Comparison of ENCODE assay signal across 9 mouse cellular contexts in the genomic region with DNA sequence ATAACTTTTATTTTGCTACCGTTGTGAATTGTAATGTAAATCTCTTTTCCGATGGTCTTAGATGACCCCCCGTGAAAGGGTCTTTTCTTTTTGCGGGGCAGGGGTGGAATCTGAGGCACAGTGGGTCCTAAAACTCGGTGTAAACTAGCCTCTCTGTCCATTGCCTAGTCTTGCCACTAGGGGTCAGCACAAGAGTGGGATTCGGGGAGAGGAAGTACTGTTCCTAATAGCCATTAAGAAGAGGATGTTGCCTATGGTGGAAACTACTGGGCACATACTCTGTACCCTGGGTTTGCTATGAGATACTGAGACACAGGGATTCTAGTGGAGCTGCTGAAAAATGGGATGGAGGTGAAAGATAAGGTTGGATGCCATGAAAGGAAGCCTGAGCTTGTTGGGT. TPM values are rescaled to one million over a fixed set of nuclear protein-coding genes. Genes with fewer than 3 reads are reported as not detected.
A peak's percentile ranks its signal among the peaks of the same experiment; 100 is the strongest.
DNase-seq lines count a peak whose midpoint lies in the region; ATAC-seq and TF ChIP-seq lines count a peak whose summit lies in the region.
"Had no signal": no experiment of that assay in that cellular context is flagged by ENCODE, and none has a peak within 500 bp of the region (broad histone marks: within the 10 kb centered on the region; RNA-seq: fewer than 3 reads in every experiment).

No protein-coding gene starts in this region.

- 35% methylated on average over 6 of the region's 6 CpGs for WGBS in heart, embryonic 15.5 days
- 36% methylated on average over 6 of the region's 6 CpGs for WGBS in lung, postnatal 0 days

- peak; percentile 71 for TF ChIP-seq CTCF in cortical plate, adult 2 months (IDR thresholded peaks at IDR 0.05; ENCODE audit: extremely low read depth, insufficient read depth, low read length)
- TF ChIP-seq CTCF in layer of hippocampus, adult 2 months (conservative IDR thresholded peaks at IDR 0.05): peak; percentile 86
- peak; percentile 92 for TF ChIP-seq CTCF in lung, postnatal 0 days (IDR thresholded peaks at IDR 0.05)

- 0 out of 2 replicates have a peak, but pooled peaks have one; percentile 47 for ATAC-seq in heart, embryonic 15.5 days (replicated peaks; ENCODE audit: insufficient number of reproducible peaks, insufficient read depth, low FRiP score, low read depth)
- ATAC-seq in lung, postnatal 0 days: peak; percentile 69

- TF ChIP-seq POLR2A in cortical plate, adult 2 months (IDR thresholded peaks at IDR 0.05; ENCODE audit: extremely low read depth, insufficient read depth, low read length): no peak

- no peak overlapping the region for H3K4me3 ChIP-seq in ES-E14 (ENCODE audit: insufficient read depth in 1 of 2, low read depth in 1 of 2, low read length in 2 of 2, poor library complexity in 1 of 2, severe bottlenecking in 1 of 2)
- H3K4me3 ChIP-seq in cortical plate, adult 2 months (ENCODE audit: insufficient read depth, low read length): no peak overlapping the region
- H3K4me3 ChIP-seq in heart, embryonic 15.5 days: no peak overlapping the region
- H3K4me3 ChIP-seq in layer of hippocampus, adult 2 months: no peak overlapping the region
- H3K4me3 ChIP-seq in lung, postnatal 0 days (ENCODE audit: low read depth, low read length): no peak overlapping the region
- H3K4me3 ChIP-seq: hindbrain, embryonic 15.5 days; stomach, embryonic 15.5 days had no signal

- H3K4me1 ChIP-seq in ES-E14 (ENCODE audit: control insufficient read depth in 2 of 2, insufficient read depth in 2 of 2, low read length in 2 of 2, poor library complexity in 1 of 2): no peaks in the 10 kb centered on the region
- no peaks in the 10 kb centered on the region for H3K4me1 ChIP-seq in cortical plate, adult 2 months (ENCODE audit: control insufficient read depth, insufficient read depth, low read length)
- peaks cover 4% of the 10 kb centered on the region; the same call in 1 of the 2 replicates for H3K4me1 ChIP-seq in heart, embryonic 15.5 days (replicated peaks)
- no peaks in the 10 kb centered on the region for H3K4me1 ChIP-seq in lung, postnatal 0 days (ENCODE audit: insufficient read depth, low read depth, low read length)
- H3K4me1 ChIP-seq: hindbrain, embryonic 15.5 days; stomach, embryonic 15.5 days had no signal

- H3K4me2 ChIP-seq in heart, embryonic 15.5 days: no peak overlapping the region
- no peak overlapping the region for H3K4me2 ChIP-seq in lung, postnatal 0 days (replicated peaks; ENCODE audit: low read depth, low read length)
- H3K4me2 ChIP-seq: hindbrain, embryonic 15.5 days; stomach, embryonic 15.5 days had no signal

- no peaks in the 10 kb centered on the region; the same call in 1 of the 2 replicates for H3K27me3 ChIP-seq in heart, embryonic 15.5 days
- H3K27me3 ChIP-seq in lung, postnatal 0 days (replicated peaks; ENCODE audit: insufficient read depth, low read length): no peaks in the 10 kb centered on the region

- no peak for TF ChIP-seq EP300 in lung, postnatal 0 days (IDR thresholded peaks at IDR 0.05)

- no peaks in the 10 kb centered on the region for H3K36me3 ChIP-seq in ES-E14 (ENCODE audit: control insufficient read depth, insufficient read depth, low read length, poor library complexity, severe bottlenecking)
- H3K36me3 ChIP-seq in heart, embryonic 15.5 days: no peaks in the 10 kb centered on the region
- H3K36me3 ChIP-seq in lung, postnatal 0 days (ENCODE audit: insufficient read depth, low read length): no peaks in the 10 kb centered on the region
- H3K36me3 ChIP-seq: hindbrain, embryonic 15.5 days; stomach, embryonic 15.5 days had no signal

- DNase-seq in CD4-positive helper T cell, adult 2 months (ENCODE audit: low read depth, low spot score): peak; percentile 4
- peak; percentile 26 for DNase-seq in ES-E14 (ENCODE audit: low read depth, low spot score)
- peak; percentile 29 to 69 for DNase-seq in layer of hippocampus, adult 2 months (ENCODE audit: low spot score in 2 of 2)
- peak; percentile 70 for DNase-seq in lung, postnatal 0 days (ENCODE audit: low spot score)
- peak; percentile 17 to 70 for DNase-seq in spleen, postnatal 4 days (ENCODE audit: low spot score in 2 of 2)

- no peak overlapping the region for H3K27ac ChIP-seq in ES-E14 (ENCODE audit: insufficient read depth, low read depth, low read length, poor library complexity, severe bottlenecking)
- no peak overlapping the region for H3K27ac ChIP-seq in cortical plate, adult 2 months (ENCODE audit: insufficient read depth, low read length)
- H3K27ac ChIP-seq in heart, embryonic 15.5 days: no peak overlapping the region
- H3K27ac ChIP-seq in layer of hippocampus, adult 2 months: no peak overlapping the region
- no peak overlapping the region for H3K27ac ChIP-seq in lung, postnatal 0 days (ENCODE audit: low read length)
- H3K27ac ChIP-seq: hindbrain, embryonic 15.5 days; stomach, embryonic 15.5 days had no signal

- H3K9me3 ChIP-seq in ES-E14 (ENCODE audit: control insufficient read depth, insufficient read depth, low read depth, low read length): no peaks in the 10 kb centered on the region
- H3K9me3 ChIP-seq in heart, embryonic 15.5 days (replicated peaks): no peaks in the 10 kb centered on the region
- H3K9me3 ChIP-seq in lung, postnatal 0 days (ENCODE audit: low read length): no peaks in the 10 kb centered on the region
- H3K9me3 ChIP-seq: hindbrain, embryonic 15.5 days; stomach, embryonic 15.5 days had no signal

- H3K9ac ChIP-seq in ES-E14 (ENCODE audit: insufficient read depth, low read depth, low read length, poor library complexity, severe bottlenecking): no peak overlapping the region
- no peak overlapping the region for H3K9ac ChIP-seq in heart, embryonic 15.5 days
- H3K9ac ChIP-seq in lung, postnatal 0 days (replicated peaks; ENCODE audit: low read depth): no peak overlapping the region
- H3K9ac ChIP-seq: hindbrain, embryonic 15.5 days; stomach, embryonic 15.5 days had no signal

- in situ Hi-C loops in ES-E14 (cut with MboI; ENCODE audit: low sequenced_read_pairs in 2 of 2, unreplicated experiment in 2 of 2): no loop called here

TF ChIP-seq in ES-E14, 5 proteins besides CTCF, POLR2A, EP300 and RAD21:
- TF ChIP-seq ZNF384 (IDR thresholded peaks at IDR 0.05; ENCODE audit: low read depth, low read length) (no peak), ZC3H11A (IDR thresholded peaks at IDR 0.05; ENCODE audit: borderline replicate concordance, low read depth, low read length) (peak; percentile 61; the same call in 1 of the 2 replicates)
TF ChIP-seq in ES-E14: peak in this region for 1.

RNA-seq across cellular contexts. Expression of gene Stard8, which starts 13.5 kb away (rescaled TPM):
- total RNA-seq in ES-E14 (2012; rRNA removed): 4.3 and 7.8 TPM in 2 replicates
- 31.9 and 36.8 TPM in 2 replicates for polyA plus RNA-seq in cortical plate, adult 2 months (2012; rRNA removed)
- polyA plus RNA-seq in heart, embryonic 15.5 days (2015; fragmentation: Nextera tagmentation; extraction: Ambion mirVana): 14.4 and 15.4 TPM in 2 replicates
- 1 to 10 TPM; 7.6 to 9.0 TPM for total RNA-seq in layer of hippocampus, adult 2 months (2021)
- polyA plus RNA-seq in lung, postnatal 0 days (2015; fragmentation: Nextera tagmentation; extraction: Ambion mirVana): 14.8 and 18.7 TPM in 2 replicates

RNA-seq across cellular contexts. Expression of gene Yipf6, which starts 53.5 kb away (rescaled TPM):
- total RNA-seq in ES-E14 (2012; rRNA removed): 33.7 and 44.9 TPM in 2 replicates
- 19.8 and 20.7 TPM in 2 replicates for polyA plus RNA-seq in cortical plate, adult 2 months (2012; rRNA removed)
- 16.3 and 16.9 TPM in 2 replicates for polyA plus RNA-seq in heart, embryonic 15.5 days (2015; fragmentation: Nextera tagmentation; extraction: Ambion mirVana)
- total RNA-seq in layer of hippocampus, adult 2 months (2021): 10 to 100 TPM; 36.8 to 40.5 TPM
- 42.3 and 42.5 TPM in 2 replicates for polyA plus RNA-seq in lung, postnatal 0 days (2015; fragmentation: Nextera tagmentation; extraction: Ambion mirVana)

Comparison
In these comparisons a context has a peak if more than half of its experiments do, and no peak if none do; other contexts are left out.
1. DNase-seq: peak in every context shown above with its lines; median percentile 70 in lung, postnatal 0 days; 49 in layer of hippocampus, adult 2 months; 44 in spleen, postnatal 4 days; 26 in ES-E14; 4 in CD4-positive helper T cell, adult 2 months.